Mouse (Mus musculus) liver, embryonic 14.5 days (tissue): Measurements from ENCODE around the gene Myh9.

Source experiments
- CTCF ChIP-seq: IDR thresholded peaks from 2 replicates; pipeline ENCODE4 v1.5.1; 2016; ENCODE audit warnings: antibody characterized with exemption, low read depth, control low read depth
- EP300 ChIP-seq: IDR thresholded peaks from 2 replicates; pipeline ENCODE4 v1.6.1; 2016; ENCODE audit warnings: antibody characterized with exemption, low read depth

DNA sequence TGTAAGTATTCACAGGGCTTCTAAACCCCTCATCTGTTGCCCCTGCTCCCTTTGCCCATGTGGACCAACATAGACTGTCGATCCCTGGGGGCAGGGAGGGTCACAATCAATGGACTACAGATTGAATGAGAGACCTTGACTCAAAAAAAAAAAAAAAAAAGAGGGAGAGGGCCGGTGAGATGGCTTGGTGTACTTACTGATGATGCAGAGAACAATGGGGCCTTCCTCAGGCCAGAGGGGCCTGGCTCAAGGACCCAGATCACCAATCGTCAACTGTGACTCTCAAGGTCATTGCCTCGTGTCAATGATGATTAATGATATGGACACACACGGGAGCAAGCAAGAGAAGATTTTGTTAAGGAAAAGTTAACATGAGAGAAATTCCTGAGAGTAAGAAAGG lies 97.3 kb downstream of the Myh9 start:
- TF ChIP-seq CTCF (no peak), EP300 (no peak)
